Mouse (Mus musculus) MEL (cell line): Measurements from ENCODE around the gene Fbxw21. TPM values are rescaled to one million over a fixed set of nuclear protein-coding genes. Genes with fewer than 3 reads are reported as not detected.

Source experiments
- polyA plus RNA-seq, 2 experiments: library from polyadenylated mRNA; stranded (reverse) in 1 of 2; unstranded in 1 of 2; fragments of >175 nt in 1 of 2; fragments of >200 nt in 1 of 2; gene quantifications; 2 replicates each; pipeline versions ENCODE4 v1.2.1 to v1.2.4; 2012; ENCODE audit warnings: low replicate concordance in 2 of 2, low read depth in 1 of 2; ENCODE audit not compliant: insufficient read length in 2 of 2, insufficient read depth in 1 of 2, missing spikeins in 1 of 2
- total RNA-seq: library from RNA; depleted of rRNA; stranded (reverse); fragments of 300-350 nt; gene quantifications from 2 replicates; pipeline ENCODE4 v1.2.3, GENCODE M21; 2012; rRNA removed

The Fbxw21 gene
- total and polyA plus RNA-seq, 3 experiments = not detected

Other genes with a start within 250 kb of the Fbxw21 start
- gene Tmem89, start 247.4 kb downstream of the Fbxw21 start, total RNA-seq = not detected in 2 replicates
- gene Tmem89, start 247.4 kb downstream of the Fbxw21 start, polyA plus RNA-seq = not detected
- 427 and 428 TPM in 2 replicates for gene Uqcrc1, start 225.4 kb downstream of the Fbxw21 start, total RNA-seq
- 100 to 1,000 TPM in 1 of 2 experiments, not detected in 1; 494 TPM for gene Uqcrc1, start 225.4 kb downstream of the Fbxw21 start, polyA plus RNA-seq
- gene Col7a1, start 208.5 kb downstream of the Fbxw21 start, total RNA-seq = 0.78 and 1.2 TPM in 2 replicates
- gene Col7a1, start 208.5 kb downstream of the Fbxw21 start, polyA plus RNA-seq = 1 to 10 TPM in 1 of 2 experiments, not detected in 1; 2.6 TPM
- gene Ucn2, start 176.0 kb downstream of the Fbxw21 start, total RNA-seq = 0.12 TPM in 1 of 2 replicates, not detected in the other
- under 1 TPM in 1 of 2 experiments, not detected in 1; 0.19 TPM for gene Ucn2, start 176.0 kb downstream of the Fbxw21 start, polyA plus RNA-seq
- 3.2 and 5.1 TPM in 2 replicates for gene Pfkfb4, start 170.3 kb downstream of the Fbxw21 start, total RNA-seq
- gene Pfkfb4, start 170.3 kb downstream of the Fbxw21 start, polyA plus RNA-seq = 1 to 10 TPM in 1 of 2 experiments, not detected in 1; 6.4 TPM
- 38.3 and 41.0 TPM in 2 replicates for gene Shisa5, start 123.5 kb downstream of the Fbxw21 start, total RNA-seq
- 10 to 100 TPM in 1 of 2 experiments, not detected in 1; 71.7 TPM for gene Shisa5, start 123.5 kb downstream of the Fbxw21 start, polyA plus RNA-seq
- 8.9 and 10.0 TPM in 2 replicates for gene Trex1, start 102.3 kb downstream of the Fbxw21 start, total RNA-seq
- 10 to 100 TPM in 1 of 2 experiments, not detected in 1; 17.0 TPM for gene Trex1, start 102.3 kb downstream of the Fbxw21 start, polyA plus RNA-seq
- gene Atrip, start 87.9 kb downstream of the Fbxw21 start, total RNA-seq = 18.0 and 18.4 TPM in 2 replicates
- gene Atrip, start 87.9 kb downstream of the Fbxw21 start, polyA plus RNA-seq = 10 to 100 TPM in 1 of 2 experiments, not detected in 1; 35.3 TPM
- 26.8 and 28.4 TPM in 2 replicates for gene Ccdc51, start 79.5 kb downstream of the Fbxw21 start, total RNA-seq
- gene Ccdc51, start 79.5 kb downstream of the Fbxw21 start, polyA plus RNA-seq = 10 to 100 TPM in 1 of 2 experiments, not detected in 1; 15.1 TPM
- 346 and 400 TPM in 2 replicates for gene Tma7, start 79.5 kb downstream of the Fbxw21 start, total RNA-seq
- gene Tma7, start 79.5 kb downstream of the Fbxw21 start, polyA plus RNA-seq = 100 to 1,000 TPM in 1 of 2 experiments, not detected in 1; 366 TPM
- not detected in 2 replicates for gene Plxnb1, start 66.7 kb downstream of the Fbxw21 start, total RNA-seq
- gene Plxnb1, start 66.7 kb downstream of the Fbxw21 start, polyA plus RNA-seq = under 1 TPM in 1 of 2 experiments, not detected in 1; 0.07 TPM
- gene Fbxw13, start 33.9 kb upstream of the Fbxw21 start, total RNA-seq = not detected in 2 replicates
- gene Fbxw13, start 33.9 kb upstream of the Fbxw21 start, polyA plus RNA-seq = not detected
- not detected in 2 replicates for gene Fbxw20, start 72.7 kb upstream of the Fbxw21 start, total RNA-seq
- gene Fbxw20, start 72.7 kb upstream of the Fbxw21 start, polyA plus RNA-seq = not detected
- not detected in 2 replicates for gene Fbxw14, start 125.6 kb upstream of the Fbxw21 start, total RNA-seq
- gene Fbxw14, start 125.6 kb upstream of the Fbxw21 start, polyA plus RNA-seq = not detected
- gene Fbxw28, start 177.6 kb upstream of the Fbxw21 start, total RNA-seq = not detected in 2 replicates
- not detected for gene Fbxw28, start 177.6 kb upstream of the Fbxw21 start, polyA plus RNA-seq
- gene Fbxw22, start 242.3 kb upstream of the Fbxw21 start, total RNA-seq = not detected in 2 replicates
- gene Fbxw22, start 242.3 kb upstream of the Fbxw21 start, polyA plus RNA-seq = not detected